Mouse (Mus musculus) skeletal muscle tissue, adult 2 months (tissue): ENCODE measurements around the gene Pla2g4a.
A peak's percentile ranks its signal among the peaks of the same experiment; 100 is the strongest.
"Not testable (repeated sequence)": the region's sequence is repeated elsewhere in the genome, so short reads cannot be mapped to it uniquely, and the experiment has no call there.

Experiments
- DNase-seq: peaks from one replicate; pipeline ENCODE4 v3.0.0-alpha.2; 2012; ENCODE audit warnings: low read depth, low spot score

Pla2g4a gene

GRCm38 (mm10) chr1:149937825-149938224 is 23.3 kb downstream of the Pla2g4a start:
- no peak for DNase-seq

GRCm38 (mm10) chr1:149929140-149929539 is 31.9 kb downstream of the Pla2g4a start:
- DNase-seq: no peak

GRCm38 (mm10) chr1:149923737-149924136 is 37.4 kb downstream of the Pla2g4a start:
- not testable (repeated sequence) for DNase-seq

- DNase-seq: no peak
Observed at GRCm38 (mm10) chr1:149922219-149922618, 38.9 kb downstream of the Pla2g4a start.

- no peak for DNase-seq
Observed at GRCm38 (mm10) chr1:149921325-149921724, 39.8 kb downstream of the Pla2g4a start.

- no peak for DNase-seq
Observed at GRCm38 (mm10) chr1:149919301-149919700, 41.8 kb downstream of the Pla2g4a start.

- DNase-seq: no peak
Observed at GRCm38 (mm10) chr1:149912984-149913383, 48.1 kb downstream of the Pla2g4a start.

- no peak for DNase-seq
Observed at GRCm38 (mm10) chr1:149911050-149911449, 50.0 kb downstream of the Pla2g4a start.

GRCm38 (mm10) chr1:149898001-149898625 is 63.0 kb downstream of the Pla2g4a start:
- DNase-seq: peak; percentile 85

GRCm38 (mm10) chr1:149896590-149896989 is 64.5 kb downstream of the Pla2g4a start:
- no peak for DNase-seq

GRCm38 (mm10) chr1:149894940-149895339 is 66.2 kb downstream of the Pla2g4a start:
- DNase-seq: no peak

- no peak for DNase-seq
Observed at GRCm38 (mm10) chr1:149893903-149894302, 67.2 kb downstream of the Pla2g4a start.

GRCm38 (mm10) chr1:149891057-149891456 is 70.0 kb downstream of the Pla2g4a start:
- no peak for DNase-seq

GRCm38 (mm10) chr1:149882419-149883025 is 78.6 kb downstream of the Pla2g4a start:
- DNase-seq: no peak

GRCm38 (mm10) chr1:149878175-149878574 is 82.9 kb downstream of the Pla2g4a start:
- no peak for DNase-seq

GRCm38 (mm10) chr1:149876502-149876901 is 84.6 kb downstream of the Pla2g4a start:
- DNase-seq: no peak

- no peak for DNase-seq
Observed at GRCm38 (mm10) chr1:149871625-149872024, 89.5 kb downstream of the Pla2g4a start.

GRCm38 (mm10) chr1:149867323-149867722 is 93.8 kb downstream of the Pla2g4a start:
- DNase-seq: no peak

GRCm38 (mm10) chr1:149866202-149866601 is 94.9 kb downstream of the Pla2g4a start:
- DNase-seq: no peak

- DNase-seq: peak; percentile 58
Observed at GRCm38 (mm10) chr1:149862801-149863200, 98.3 kb downstream of the Pla2g4a start.

- no peak for DNase-seq
Observed at GRCm38 (mm10) chr1:149862181-149862580, 98.9 kb downstream of the Pla2g4a start.

GRCm38 (mm10) chr1:149861543-149861942 is 99.5 kb downstream of the Pla2g4a start:
- peak; percentile 10 for DNase-seq

GRCm38 (mm10) chr1:149858734-149859133 is 102.4 kb downstream of the Pla2g4a start:
- no peak for DNase-seq
